Mouse (Mus musculus) midbrain, embryonic 12.5 days (tissue): ENCODE results near the gene C2. TPM values are rescaled to one million over a fixed set of nuclear protein-coding genes. Genes with fewer than 3 reads are reported as not detected.

Source experiments
- microRNA-seq: library from miRNA; unstranded; fragments of <30 nt; microRNA quantifications from one replicate; pipeline ENCODE4, GENCODE M21; 2017
- polyA plus RNA-seq: library from polyadenylated mRNA; unstranded; fragments of >200 nt; fragmentation: Nextera tagmentation; extraction: Ambion mirVana; gene quantifications from 2 replicates; pipeline ENCODE4 v1.2.1, GENCODE M21; 2016

C2 gene
- polyA plus RNA-seq, 1 experiment from 2014 or later, result 2.1 TPM

Small RNA genes within 50 kb of the gene (microRNA-seq; reads per million reads assigned to microRNA genes)
- gene Mir6970 (1.9 reads per million), gene Mir6971 (1.9 reads per million), gene Mir6972 (not detected)

Other genes starting within 250 kb of the C2 start
- 0.04 and 0.05 TPM in 2 replicates for gene Tnxb, start 227.7 kb downstream of the C2 start, polyA plus RNA-seq
- 0.05 and 0.11 TPM in 2 replicates for gene C4b, start 154.4 kb downstream of the C2 start, polyA plus RNA-seq
- not detected in 2 replicates for gene Cyp21a1, start 93.7 kb downstream of the C2 start, polyA plus RNA-seq
- 26.1 and 30.8 TPM in 2 replicates for gene Stk19, start 61.3 kb downstream of the C2 start, polyA plus RNA-seq
- gene Dxo, start 61.2 kb downstream of the C2 start, polyA plus RNA-seq, result 72.7 and 73.4 TPM in 2 replicates
- 67.4 and 71.5 TPM in 2 replicates for gene Skiv2l, start 48.1 kb downstream of the C2 start, polyA plus RNA-seq
- gene Nelfe, start 47.9 kb downstream of the C2 start, polyA plus RNA-seq, result 114 TPM in 2 replicates
- 3.3 and 3.5 TPM in 2 replicates for gene Cfb, start 35.7 kb downstream of the C2 start, polyA plus RNA-seq
- gene Zbtb12, start 18.8 kb downstream of the C2 start, polyA plus RNA-seq, result 11.4 and 15.1 TPM in 2 replicates
- gene Gm20547, start 16.2 kb downstream of the C2 start, polyA plus RNA-seq, result not detected in 2 replicates
- 113 and 120 TPM in 2 replicates for gene Ehmt2, start 204 bp upstream of the C2 start, polyA plus RNA-seq
- gene Slc44a4, start 16.2 kb upstream of the C2 start, polyA plus RNA-seq, result 0.08 and 0.13 TPM in 2 replicates
- 20.4 and 20.7 TPM in 2 replicates for gene Neu1, start 33.0 kb upstream of the C2 start, polyA plus RNA-seq
- 0.22 TPM in 1 of 2 replicates, not detected in the other for gene Hspa1b, start 61.0 kb upstream of the C2 start, polyA plus RNA-seq
- not detected in 2 replicates for gene Gm20481, start 71.6 kb upstream of the C2 start, polyA plus RNA-seq
- 2.3 and 2.8 TPM in 2 replicates for gene Hspa1a, start 73.9 kb upstream of the C2 start, polyA plus RNA-seq
- gene Hspa1l, start 74.4 kb upstream of the C2 start, polyA plus RNA-seq, result 1.1 and 1.7 TPM in 2 replicates
- 188 and 202 TPM in 2 replicates for gene Lsm2, start 83.6 kb upstream of the C2 start, polyA plus RNA-seq
- 139 and 142 TPM in 2 replicates for gene Vars, start 102.7 kb upstream of the C2 start, polyA plus RNA-seq
- 0.14 and 0.23 TPM in 2 replicates for gene Vwa7, start 118.3 kb upstream of the C2 start, polyA plus RNA-seq
- gene Sapcd1, start 129.8 kb upstream of the C2 start, polyA plus RNA-seq, result 5.2 and 6.8 TPM in 2 replicates
- 6.9 and 7.6 TPM in 2 replicates for gene Msh5, start 148.5 kb upstream of the C2 start, polyA plus RNA-seq
- 145 and 165 TPM in 2 replicates for gene Clic1, start 151.7 kb upstream of the C2 start, polyA plus RNA-seq
- 595 and 615 TPM in 2 replicates for gene Ddah2, start 160.8 kb upstream of the C2 start, polyA plus RNA-seq
- gene Ly6g6c, start 167.1 kb upstream of the C2 start, polyA plus RNA-seq, result not detected in 2 replicates
- gene Mpig6b, start 167.9 kb upstream of the C2 start, polyA plus RNA-seq, result 0.52 and 0.93 TPM in 2 replicates
- gene Ly6g6e, start 178.6 kb upstream of the C2 start, polyA plus RNA-seq, result 0.24 TPM in 1 of 2 replicates, not detected in the other
- gene Ly6g6d, start 179.8 kb upstream of the C2 start, polyA plus RNA-seq, result 1.1 and 1.7 TPM in 2 replicates
- 0.47 TPM in 2 replicates for gene Ly6g6f, start 187.3 kb upstream of the C2 start, polyA plus RNA-seq
- gene Abhd16a, start 191.0 kb upstream of the C2 start, polyA plus RNA-seq, result 69.0 and 72.3 TPM in 2 replicates
- gene Ly6g5c, start 210.0 kb upstream of the C2 start, polyA plus RNA-seq, result not detected in 2 replicates
- gene Ly6g5b, start 217.2 kb upstream of the C2 start, polyA plus RNA-seq, result 1.0 and 1.5 TPM in 2 replicates
- gene Gpank1, start 223.2 kb upstream of the C2 start, polyA plus RNA-seq, result 22.2 and 26.4 TPM in 2 replicates
- gene Csnk2b, start 223.8 kb upstream of the C2 start, polyA plus RNA-seq, result 279 TPM in 2 replicates
- gene D17H6S53E, start 228.1 kb upstream of the C2 start, polyA plus RNA-seq, result 8.0 and 9.1 TPM in 2 replicates
- gene Apom, start 233.8 kb upstream of the C2 start, polyA plus RNA-seq, result 0.65 and 1.5 TPM in 2 replicates
- 84.0 and 95.3 TPM in 2 replicates for gene Bag6, start 236.9 kb upstream of the C2 start, polyA plus RNA-seq